Mouse (Mus musculus) heart, postnatal 36 days (tissue): Measurements from ENCODE around the gene 2210017I01Rik. TPM values are rescaled to one million over a fixed set of nuclear protein-coding genes. Genes with fewer than 3 reads are reported as not detected.

Experiments
- DNase-seq, 2 experiments: peaks; one replicate each; pipeline ENCODE4 v3.0.0; 2021 to 2022
- intact Hi-C: fragments of 180-260 bp; cut with DNase I; formaldehyde crosslinking; loops from one replicate; pipeline ENCODE4 v1.15.1; 2025
- total RNA-seq, 2 experiments: library from RNA; stranded (reverse); gene quantifications; 2 replicates each; pipeline ENCODE4 v1.2.3; 2021

2210017I01Rik gene
- not detected for total RNA-seq

DNA sequence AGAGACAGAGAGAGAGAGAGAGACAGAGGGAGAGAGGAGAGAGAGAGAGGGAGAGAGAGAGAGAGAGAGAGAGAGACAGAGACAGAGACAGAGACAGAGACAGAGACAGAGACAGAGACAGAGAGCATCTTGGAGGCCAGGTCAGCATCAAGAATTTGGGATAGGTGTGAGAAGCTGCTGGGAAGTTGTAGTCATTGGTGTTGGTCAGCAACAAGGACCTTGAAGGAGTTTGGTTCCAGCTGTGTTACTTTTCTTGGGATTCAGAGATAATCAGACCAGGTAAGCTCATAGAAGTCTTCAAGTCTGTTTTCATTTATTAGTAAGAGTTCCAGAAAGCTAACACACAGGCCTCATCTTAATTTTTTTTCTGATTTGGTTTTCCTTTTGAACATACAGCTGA, at the start of gene 2210017I01Rik:
TSS of gene 2210017I01Rik (minus strand) at position 101 of the 400 bp plus-strand sequence.
- intact Hi-C loops: no loop called here
- no peak for DNase-seq

DNA sequence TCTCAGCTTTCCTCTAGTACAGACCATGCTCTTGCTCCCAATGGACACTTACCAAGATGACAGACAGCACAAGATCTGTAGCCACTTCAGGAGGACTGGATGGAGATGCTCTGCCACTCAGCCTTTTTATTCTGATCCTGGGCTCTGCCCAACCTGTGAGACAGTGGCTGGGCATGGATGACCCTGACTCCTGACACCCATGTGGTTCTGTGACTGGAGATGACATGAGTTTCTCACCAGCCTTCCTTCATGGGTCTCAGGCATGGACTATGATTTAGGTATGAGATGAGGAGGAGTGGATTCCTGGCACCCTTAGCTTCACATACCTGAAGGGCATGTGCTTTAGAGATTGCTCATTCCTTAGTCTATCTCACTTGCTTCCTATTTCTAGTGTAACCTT, 49.5 kb upstream of the 2210017I01Rik start, which contains the start of gene Lce1b:
TSS of gene Lce1b (minus strand) at position 101 of the 400 bp plus-strand sequence.
- intact Hi-C loops: no loop called here

DNA sequence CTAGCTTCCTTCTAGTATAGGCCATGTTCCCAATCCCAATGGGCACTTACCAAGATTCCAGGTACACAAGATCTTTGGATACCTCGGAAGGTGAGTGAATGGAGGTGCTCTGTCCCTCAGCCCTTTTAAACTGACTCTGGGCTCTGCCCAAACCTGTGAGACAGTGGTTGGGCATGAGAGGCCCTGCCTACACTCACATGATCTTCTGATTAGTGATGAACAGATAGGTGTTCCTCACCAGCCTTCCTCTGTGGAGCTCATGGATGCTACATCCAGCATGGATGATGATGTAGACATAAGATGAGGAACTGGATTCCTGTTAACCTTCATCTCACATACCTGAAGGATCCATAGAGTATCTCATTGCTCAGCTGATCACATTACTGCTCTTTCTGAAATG, 40.9 kb upstream of the 2210017I01Rik start, which contains the start of gene Lce1a1:
TSS of gene Lce1a1 (minus strand) at position 101 of the 400 bp plus-strand sequence.
- DNase-seq: no peak
- intact Hi-C loops: no loop called here

More for the DNA sequence above, 49.5 kb upstream of the 2210017I01Rik start, which contains the start of gene Lce1b:
- DNase-seq: no peak

DNA sequence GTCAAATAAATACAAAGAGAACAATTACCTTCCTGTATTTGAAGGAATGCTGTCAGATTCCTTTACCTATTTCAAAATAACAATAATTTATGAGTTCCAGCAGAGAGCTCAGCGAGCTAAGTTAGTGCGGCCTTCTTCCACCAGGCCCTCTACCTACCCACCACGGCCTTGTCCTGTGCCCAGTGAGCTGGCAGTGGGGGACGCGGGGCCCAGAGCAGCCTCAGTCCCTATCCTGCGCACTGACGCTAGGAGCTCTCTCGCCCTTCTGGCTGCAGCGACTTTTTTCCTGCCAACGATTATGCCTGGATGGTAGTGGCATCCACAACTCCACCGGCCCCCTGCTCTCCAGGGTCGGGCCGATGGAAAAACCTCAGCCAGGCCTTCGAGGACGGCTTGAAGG, 32.6 kb upstream of the 2210017I01Rik start:
- no peak for DNase-seq
- intact Hi-C loops: no loop called here

DNA sequence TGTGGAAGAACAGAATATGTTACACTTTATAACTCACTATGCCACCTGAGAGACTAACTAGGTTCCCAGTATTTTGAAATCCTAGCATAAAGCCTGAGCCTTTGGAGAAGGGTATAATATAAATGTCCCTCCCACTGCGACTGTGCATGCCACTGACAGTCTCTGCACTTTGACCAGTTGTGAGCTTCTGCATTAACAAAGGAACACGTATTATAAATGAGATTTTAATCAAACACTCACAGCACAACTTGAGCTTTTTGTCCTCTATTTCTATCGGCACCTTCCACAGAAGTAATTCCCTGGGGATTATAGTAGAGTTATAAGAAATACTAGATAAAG, 31.3 kb upstream of the 2210017I01Rik start:
- DNase-seq: no peak
- intact Hi-C loops: no loop called here

DNA sequence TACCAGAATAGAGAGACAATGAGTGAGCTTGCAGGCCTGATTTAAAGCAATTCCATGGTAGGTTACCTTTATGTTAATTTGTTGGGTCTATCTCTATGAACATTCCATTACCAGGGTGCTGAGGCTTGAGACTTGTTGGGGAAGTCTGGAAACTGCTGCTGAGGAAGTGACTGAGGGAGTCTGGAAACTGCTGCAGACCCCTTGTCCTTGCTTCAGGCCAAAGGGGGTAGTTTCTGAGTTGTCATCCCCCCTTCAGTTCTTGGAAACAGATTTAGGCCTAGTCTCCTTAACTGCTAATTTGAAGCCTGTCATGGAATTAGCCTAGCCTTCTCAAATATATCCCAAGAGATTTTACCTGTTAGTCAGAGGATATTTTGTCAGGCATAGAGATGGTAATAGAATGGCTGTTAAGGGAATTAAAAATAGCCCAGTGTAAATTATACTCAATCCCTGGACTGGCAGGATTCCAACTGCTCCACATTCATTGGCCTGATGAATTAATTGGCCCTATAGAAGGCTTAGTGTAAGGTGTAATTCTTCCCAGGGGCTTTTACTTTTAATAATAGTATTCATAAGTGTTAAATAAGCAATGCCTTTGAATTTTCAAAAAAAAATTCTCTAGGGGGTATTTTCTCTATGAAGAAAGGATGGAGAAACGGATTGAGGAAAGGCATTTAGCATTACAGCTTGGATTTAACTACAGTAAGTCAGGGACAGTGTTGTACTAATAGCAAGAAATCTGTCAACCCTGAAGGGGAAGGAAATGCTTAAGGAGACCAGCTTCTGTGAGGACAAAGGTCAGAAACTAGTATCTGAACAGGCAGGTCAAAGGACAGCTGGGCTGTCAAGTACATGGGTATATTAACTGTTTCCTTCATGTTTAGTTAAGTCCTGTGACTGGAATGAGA, 30.7 kb upstream of the 2210017I01Rik start:
- no peak for DNase-seq
- intact Hi-C loops: no loop called here

DNA sequence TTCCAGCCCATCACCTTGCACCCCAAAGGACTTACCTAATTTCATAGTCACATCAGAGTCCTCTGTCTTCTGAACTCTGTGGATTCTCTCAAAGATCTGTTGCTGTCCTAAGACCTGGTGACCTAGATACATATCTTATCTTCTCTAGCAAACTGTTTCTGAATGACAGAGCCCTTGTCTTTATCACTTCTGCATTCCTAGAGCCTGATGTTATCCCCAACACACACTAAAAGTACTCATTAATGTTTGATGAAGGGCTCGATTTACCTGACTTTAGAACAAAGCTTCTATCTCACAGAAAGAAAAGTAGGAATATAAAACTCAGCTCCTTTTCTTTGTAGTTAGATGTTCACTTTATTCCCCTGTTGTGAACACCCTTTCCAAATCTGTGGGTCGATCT, 14.3 kb upstream of the 2210017I01Rik start, which contains the start of gene Lce6a:
TSS of gene Lce6a (minus strand) at position 101 of the 400 bp plus-strand sequence.
- intact Hi-C loops: no loop called here
- DNase-seq: no peak

DNA sequence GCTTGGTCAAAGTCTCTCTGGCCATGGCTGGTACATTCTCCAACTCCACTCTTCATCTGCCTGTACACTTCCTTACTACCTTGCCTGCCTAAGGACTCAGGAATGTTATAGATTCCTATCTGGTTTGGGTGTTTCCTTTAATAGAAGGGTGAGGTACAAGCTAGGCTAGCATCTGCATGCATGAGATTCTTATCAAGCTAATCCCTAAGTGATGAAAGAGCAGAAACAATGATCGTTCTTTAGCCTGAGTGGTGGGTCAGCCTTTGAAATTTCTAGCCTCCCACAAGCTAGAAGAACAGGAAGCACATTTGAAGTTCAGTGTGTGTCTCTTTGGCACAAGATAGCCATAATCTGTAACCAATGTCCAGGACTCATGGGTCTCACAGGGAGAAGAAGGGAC, 2.5 kb upstream of the 2210017I01Rik start:
- intact Hi-C loops: no loop called here

DNA sequence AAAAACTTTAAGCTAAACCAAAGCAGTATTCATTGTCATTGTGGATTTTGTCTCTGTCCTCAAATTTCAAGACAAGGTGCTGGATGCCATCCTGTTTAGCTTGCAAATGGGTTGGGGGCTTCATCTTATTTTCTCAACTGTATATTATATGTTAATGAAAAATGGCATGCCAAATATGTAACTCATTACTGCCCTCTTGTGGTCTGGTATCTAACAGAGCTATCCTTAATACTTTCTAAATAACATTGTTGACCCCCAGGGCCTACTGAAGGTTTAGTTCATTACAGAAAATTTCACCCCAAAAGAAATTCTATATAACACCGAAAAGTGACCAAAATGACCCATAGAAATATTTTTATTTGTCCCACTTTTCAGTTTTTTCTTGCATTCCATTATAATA, 5.1 kb downstream of the 2210017I01Rik start:
- intact Hi-C loops: loop anchor here (5.0 kb wide), 1 partner anchor 450 kb away; no protein-coding TSS in a partner anchor
- no peak for DNase-seq

More for the DNA sequence above, 2.5 kb upstream of the 2210017I01Rik start:
- DNase-seq: no peak

DNA sequence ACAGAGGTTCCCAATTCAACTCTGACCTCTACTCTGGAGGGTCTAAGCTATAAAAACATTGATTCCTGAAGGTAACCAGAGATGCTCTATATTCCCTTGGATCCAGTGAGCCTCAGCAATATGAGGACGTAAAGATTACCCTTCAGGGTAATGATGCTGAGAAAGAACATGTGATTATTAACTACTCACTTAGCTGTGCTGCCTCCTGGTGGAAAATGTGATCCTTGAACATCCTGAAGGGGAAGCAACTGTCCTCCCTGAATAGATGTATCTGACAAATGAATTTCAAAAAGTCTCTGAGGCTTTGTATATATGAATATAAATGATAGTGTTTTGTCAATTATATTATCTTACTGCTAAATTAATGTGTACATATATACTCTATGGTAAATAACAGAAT, 6.8 kb downstream of the 2210017I01Rik start:
- intact Hi-C loops: loop anchor here (5.0 kb wide), 1 partner anchor 448 kb away; no protein-coding TSS in a partner anchor
- no peak for DNase-seq

DNA sequence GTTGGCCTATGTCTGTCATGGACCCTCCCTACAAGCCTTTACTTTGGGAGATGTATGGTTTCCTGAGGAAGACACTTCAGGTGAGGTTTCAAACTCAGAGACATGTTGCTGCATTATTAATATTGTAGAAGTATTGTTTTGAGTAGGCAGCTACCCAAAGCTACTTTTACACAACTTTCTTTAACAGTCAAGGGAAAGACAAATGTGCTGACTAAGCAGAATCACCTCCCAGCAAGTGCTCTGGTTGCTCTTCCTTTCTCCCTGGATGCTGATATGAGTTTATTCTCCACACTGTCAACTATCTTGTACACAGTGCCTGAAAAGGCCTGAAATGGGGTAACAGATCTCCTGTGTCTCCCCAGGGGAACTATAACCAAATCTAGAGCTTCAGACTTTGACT, 7.3 kb downstream of the 2210017I01Rik start:
- DNase-seq: no peak
- intact Hi-C loops: loop anchor here (5.0 kb wide), 1 partner anchor 448 kb away; no protein-coding TSS in a partner anchor

DNA sequence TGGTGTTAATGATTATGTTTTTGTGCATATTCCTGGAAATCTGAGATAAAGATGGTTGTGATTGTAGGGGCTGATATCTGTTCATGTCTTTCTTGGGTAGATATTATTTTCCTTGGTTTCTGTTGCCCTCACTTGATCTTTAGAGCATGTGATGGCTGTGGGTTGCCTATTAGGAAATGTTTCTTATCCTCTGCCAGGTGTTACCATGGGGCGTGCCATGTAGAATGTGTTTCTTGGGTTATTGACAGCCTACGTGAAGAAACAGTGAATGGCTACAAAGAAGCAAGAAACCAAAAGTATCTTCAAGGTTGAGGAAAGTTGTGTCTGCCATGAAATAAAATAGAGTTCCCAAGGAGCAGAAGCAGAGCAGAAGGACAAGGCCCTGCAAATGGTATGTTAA, 8.9 kb downstream of the 2210017I01Rik start:
- no peak for DNase-seq
- intact Hi-C loops: no loop called here

DNA sequence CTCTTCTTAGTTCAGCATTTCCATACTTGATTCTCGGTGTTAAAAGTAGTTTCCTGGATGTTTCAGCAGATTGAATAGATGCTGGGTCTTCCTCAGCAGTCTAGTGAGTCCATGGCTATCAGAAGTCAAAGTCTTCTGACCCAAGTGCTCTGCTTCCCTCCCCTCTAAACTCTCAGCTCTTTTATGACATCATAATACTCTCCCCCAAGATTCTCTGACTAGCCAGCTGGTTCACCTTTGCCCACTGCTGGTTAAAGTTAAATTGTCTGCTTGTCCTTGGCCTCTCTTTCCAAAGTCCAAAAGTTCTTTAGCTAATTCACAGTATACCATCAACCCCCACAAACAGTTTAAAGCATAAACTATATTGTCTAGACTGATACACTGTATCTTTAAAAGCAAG, 18.4 kb downstream of the 2210017I01Rik start, which contains the start of gene Smcp:
TSS of gene Smcp (minus strand) at position 140 of the 400 bp plus-strand sequence.
- intact Hi-C loops: no loop called here
- DNase-seq: no peak

DNA sequence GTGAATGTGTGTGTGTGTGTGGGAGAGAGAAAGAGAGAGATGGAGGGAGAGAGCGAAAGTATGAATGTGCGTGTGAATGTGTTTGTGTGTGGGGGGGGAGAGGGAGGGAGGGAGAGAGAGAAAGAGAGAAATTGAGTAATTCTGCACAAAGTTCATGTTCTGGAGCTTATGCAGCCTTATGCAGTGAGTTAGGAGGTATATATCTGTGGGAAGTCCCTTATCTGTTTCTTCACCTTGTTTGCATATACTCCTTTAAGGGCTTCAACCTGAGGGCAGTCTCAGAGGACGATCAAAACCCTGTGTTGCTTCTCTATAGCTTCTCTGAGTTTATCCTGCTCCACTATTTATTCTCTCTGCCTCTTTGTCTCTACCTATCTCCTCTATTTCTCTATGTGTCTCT, 20.1 kb downstream of the 2210017I01Rik start:
- intact Hi-C loops: no loop called here
- DNase-seq: no peak

DNA sequence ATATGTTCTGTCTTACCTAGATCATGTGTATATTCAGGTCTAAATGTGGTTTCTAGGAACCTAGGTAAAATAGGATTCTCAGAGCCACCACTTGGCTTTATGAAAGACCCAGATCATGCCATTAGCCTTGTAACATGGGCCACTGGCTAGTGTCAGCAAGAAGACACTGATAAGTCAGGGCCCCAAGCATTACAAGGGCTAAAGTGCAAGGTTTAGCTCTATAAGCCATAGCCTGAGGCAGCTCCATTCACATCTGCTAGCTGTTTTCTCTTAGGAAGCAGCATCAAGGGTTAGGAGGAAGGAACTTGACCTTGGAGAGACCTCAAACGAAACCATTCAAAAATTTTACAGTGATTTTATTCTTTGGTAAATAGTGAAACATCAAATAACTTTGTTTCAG, 22.2 kb downstream of the 2210017I01Rik start:
- DNase-seq: no peak
- intact Hi-C loops: no loop called here

DNA sequence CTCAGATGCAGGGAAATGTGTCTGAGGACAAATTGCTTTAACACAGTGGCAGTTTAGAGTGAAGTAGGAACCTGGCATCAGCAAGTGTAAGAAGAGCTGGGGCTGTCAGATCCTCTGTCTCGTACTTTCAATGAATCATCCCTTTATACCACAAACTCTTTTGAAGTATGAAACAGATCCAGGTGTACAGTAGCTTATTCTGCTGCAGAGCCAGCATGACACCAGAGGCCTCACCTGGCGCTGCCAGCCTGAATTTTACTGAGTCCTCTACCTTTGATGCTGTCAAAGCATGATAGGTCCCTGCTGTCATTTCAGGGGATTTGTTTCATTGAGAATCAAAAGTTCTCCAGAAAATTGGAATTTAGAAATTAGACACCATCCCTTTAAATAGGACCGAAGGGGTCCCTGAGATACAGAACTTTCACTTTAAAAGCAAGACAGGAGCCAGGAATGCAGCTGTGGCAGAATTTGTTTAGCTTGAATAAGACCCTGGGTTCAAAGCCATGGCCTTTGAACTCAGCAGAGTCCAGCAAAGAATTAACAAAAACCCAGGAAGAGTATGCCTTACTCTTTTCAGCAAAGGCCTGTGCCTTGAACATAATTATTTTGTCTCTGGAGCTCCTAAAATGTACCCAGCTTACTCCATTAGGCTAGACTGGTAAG, 24.0 kb downstream of the 2210017I01Rik start:
- DNase-seq: no peak
- intact Hi-C loops: no loop called here

DNA sequence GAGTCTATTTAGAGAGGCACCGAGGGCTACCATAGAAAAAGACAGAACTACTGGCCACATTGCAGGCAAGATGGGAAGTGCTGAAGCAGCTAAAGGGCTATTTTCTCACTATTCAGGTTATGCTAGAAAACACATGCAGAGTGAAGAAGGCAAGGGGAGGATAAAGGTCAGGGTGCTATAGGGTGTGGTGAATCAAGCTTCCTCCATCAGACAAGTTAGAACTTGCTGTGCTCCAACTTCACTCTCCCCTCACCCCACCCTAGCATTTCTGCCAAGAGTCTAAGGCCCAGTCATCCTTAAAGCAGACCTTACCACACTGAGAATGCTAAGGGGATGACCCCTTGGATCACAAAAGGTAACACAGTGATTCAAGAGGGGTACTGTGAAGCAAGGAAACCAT, 27.8 kb downstream of the 2210017I01Rik start:
- DNase-seq: no peak
- intact Hi-C loops: no loop called here

DNA sequence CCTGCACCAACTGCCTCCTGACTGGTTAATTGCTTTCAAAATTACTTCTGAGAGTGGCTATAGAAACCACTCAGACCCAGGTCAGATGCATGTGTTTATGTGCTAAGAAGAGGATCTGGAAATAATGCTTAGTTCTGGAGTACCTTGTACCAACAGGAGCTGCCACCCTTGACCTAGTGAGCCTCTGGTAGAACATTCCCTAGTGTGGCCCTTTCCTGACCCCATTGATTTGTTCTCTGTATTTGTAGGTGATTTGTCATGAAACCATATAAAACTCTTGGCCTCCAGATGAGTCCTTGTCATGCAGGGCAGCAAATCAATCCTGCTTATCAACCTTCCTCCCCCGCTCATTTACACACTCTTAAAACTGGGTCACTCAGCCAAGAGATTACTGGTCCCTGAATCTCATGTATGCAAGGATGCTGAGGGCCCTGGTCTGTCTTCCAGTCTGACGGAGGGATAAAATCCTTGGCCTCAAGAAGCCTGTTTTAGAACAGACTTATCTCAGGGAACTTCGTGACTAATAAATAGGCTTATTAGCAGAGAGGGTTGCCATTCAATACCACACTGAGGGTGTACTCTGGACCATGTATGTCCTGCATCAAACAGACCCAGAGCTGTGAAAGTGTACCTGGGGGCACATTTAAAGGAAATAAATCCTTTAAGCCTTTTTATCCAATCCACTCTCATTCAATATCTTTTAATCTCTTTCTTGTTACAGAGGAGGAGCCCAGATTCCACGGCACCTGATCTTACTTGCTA, 28.5 kb downstream of the 2210017I01Rik start:
- DNase-seq: no peak
- intact Hi-C loops: no loop called here

DNA sequence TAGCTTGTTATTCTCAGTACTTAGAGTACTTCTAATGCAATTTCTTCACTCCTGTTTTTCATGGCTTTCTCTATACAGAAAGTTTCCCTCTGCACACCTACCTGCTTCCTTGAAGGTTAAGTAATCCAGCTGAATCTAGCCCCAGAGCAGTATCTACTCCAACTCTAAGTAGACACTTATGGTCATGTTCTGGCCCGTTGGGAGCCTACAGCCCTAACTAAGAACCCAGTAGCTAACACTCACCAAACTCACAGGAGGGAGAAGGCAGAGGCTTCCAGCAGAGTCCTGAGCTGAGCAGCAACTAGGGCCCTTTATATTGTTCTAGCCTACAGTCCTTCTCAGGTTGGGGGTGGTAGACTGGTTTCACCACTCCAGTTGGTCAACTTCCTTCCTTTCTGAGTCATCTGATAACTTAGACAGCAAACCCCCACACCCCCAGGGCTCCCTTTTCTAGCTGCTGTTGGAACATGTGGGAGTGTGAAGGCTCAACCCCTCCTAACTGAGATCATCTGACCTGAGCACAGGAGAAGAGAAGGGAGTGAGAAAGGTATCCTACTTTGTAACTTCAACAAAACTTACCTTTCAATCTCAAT, 33.7 kb downstream of the 2210017I01Rik start, which contains the start of gene Ivl:
TSS of gene Ivl (minus strand) at position 287 of the 593 bp plus-strand sequence.
- intact Hi-C loops: no loop called here

DNA sequence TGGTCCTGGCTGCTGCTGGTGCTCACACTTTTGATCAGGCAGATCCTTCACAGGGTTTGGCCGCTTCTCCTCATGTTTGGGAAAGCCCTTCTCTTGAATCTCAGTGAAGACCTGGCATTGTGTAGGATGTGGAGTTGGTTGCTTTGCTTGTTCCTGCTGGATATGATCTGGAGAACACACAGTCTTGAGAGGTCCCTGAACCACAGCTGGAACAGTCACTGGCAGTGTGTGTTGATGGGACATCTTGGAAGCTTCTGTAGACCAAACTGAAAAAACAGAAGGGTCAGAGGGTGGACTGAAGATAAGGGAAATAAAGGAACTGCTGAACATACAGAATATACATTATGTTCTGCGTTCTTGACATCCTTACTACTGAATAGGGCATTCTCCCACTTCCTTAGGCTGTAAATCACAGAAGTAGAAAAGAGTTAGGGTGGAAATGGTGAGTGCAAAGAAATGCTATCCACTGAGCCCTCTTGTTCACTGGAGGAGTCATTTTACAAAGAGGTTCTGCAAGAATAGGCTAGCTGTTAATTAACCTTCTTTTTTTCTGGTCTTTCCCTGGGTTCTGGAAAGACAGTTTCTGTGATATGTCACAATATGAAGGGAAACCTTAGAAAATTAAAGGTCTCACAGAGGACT, 34.7 kb downstream of the 2210017I01Rik start:
- intact Hi-C loops: no loop called here
- no peak for DNase-seq

More for the DNA sequence above, 33.7 kb downstream of the 2210017I01Rik start, which contains the start of gene Ivl:
- no peak for DNase-seq
